Mouse (Mus musculus): ENCODE results near the gene 4931428L18Rik. TPM values are rescaled to one million over a fixed set of nuclear protein-coding genes. Genes with fewer than 3 reads are reported as not detected.
A peak's percentile ranks its signal among the peaks of the same experiment; 100 is the strongest.

4931428L18Rik gene
- total and polyA plus RNA-seq, 3 experiments, result not detected

- DNase-seq (ENCODE audit: low read depth, low spot score), result no peak
Observed at GRCm38 (mm10) chr1:31196959-31197358, 25.5 kb downstream of the 4931428L18Rik start.

DNA sequence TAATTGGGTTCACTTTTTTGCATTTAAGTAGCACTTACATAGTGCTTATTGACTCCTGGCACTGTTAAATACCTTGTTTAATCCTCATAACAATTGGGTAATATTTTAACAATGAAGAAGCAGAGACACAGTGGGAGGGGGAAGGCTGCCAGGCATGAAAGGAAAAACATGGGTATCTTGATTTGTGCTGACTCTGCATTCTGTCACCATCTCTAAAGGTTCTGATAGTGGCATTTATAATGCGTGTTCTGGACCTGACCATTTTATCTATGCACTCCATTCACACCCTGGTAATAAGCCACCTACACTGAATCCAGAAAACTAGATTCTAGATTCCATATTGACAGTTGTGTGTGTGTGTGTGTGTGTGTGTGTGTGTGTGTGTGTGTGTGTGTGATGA is 26.9 kb downstream of the 4931428L18Rik start:
- no peak overlapping the region for H3K4me3 ChIP-seq (ENCODE audit: control insufficient read depth in 1 of 2, insufficient read depth in 1 of 2, low read depth in 2 of 2, low read length in 2 of 2)
- no peaks in the 10 kb centered on the region for H3K36me3 ChIP-seq (ENCODE audit: control insufficient read depth in 1 of 2, insufficient read depth in 2 of 2, low read length in 2 of 2)
- H3K9me3 ChIP-seq (replicated peaks; ENCODE audit: insufficient read depth, low read length), result no peaks in the 10 kb centered on the region
- no peaks in the 10 kb centered on the region for H3K79me2 ChIP-seq (ENCODE audit: control insufficient read depth, insufficient read depth, low read length, poor library complexity)
- no peak overlapping the region for H3K9ac ChIP-seq (ENCODE audit: control insufficient read depth, low read depth, low read length, poor library complexity, severe bottlenecking)
- no peaks in the 10 kb centered on the region for H3K27me3 ChIP-seq (ENCODE audit: control insufficient read depth in 1 of 2, insufficient read depth in 2 of 2, low read length in 2 of 2)
- no peaks in the 10 kb centered on the region for H3K4me1 ChIP-seq (ENCODE audit: control insufficient read depth in 1 of 2, insufficient read depth in 2 of 2, low read length in 2 of 2)
- no peak overlapping the region for H3K27ac ChIP-seq (ENCODE audit: control insufficient read depth, low read depth, low read length)
- DNase-seq (ENCODE audit: low read depth, low spot score), result no peak
- TF ChIP-seq ETS1 (IDR thresholded peaks at IDR 0.05; ENCODE audit: low read depth, low read length) (no peak), POLR2A (IDR thresholded peaks at IDR 0.05; ENCODE audit: control insufficient read depth in 1 of 2, insufficient read depth in 1 of 2, low read depth in 1 of 2, low read length in 2 of 2, poor library complexity in 1 of 2) (no peak), MAFK (IDR thresholded peaks at IDR 0.05; ENCODE audit: borderline replicate concordance, low read depth, low read length) (0 out of 2 replicates have a peak, but pooled peaks have one; percentile 21), ZC3H11A (IDR thresholded peaks at IDR 0.05; ENCODE audit: low read depth, low read length) (no peak), MYB (IDR thresholded peaks at IDR 0.05; ENCODE audit: low read depth, low read length) (no peak), JUND (IDR thresholded peaks at IDR 0.05; ENCODE audit: low read depth, low read length) (no peak)

More at GRCm38 (mm10) chr1:31196959-31197358, 25.5 kb downstream of the 4931428L18Rik start:
- no peak overlapping the region for H3K27ac ChIP-seq (ENCODE audit: control insufficient read depth, low read depth, low read length)
- no peaks in the 10 kb centered on the region for H3K9me3 ChIP-seq (replicated peaks; ENCODE audit: insufficient read depth, low read length)
- no peak overlapping the region for H3K4me3 ChIP-seq (ENCODE audit: control insufficient read depth in 1 of 2, insufficient read depth in 1 of 2, low read depth in 2 of 2, low read length in 2 of 2)
- H3K79me2 ChIP-seq (ENCODE audit: control insufficient read depth, insufficient read depth, low read length, poor library complexity), result no peaks in the 10 kb centered on the region
- H3K4me1 ChIP-seq (ENCODE audit: control insufficient read depth in 1 of 2, insufficient read depth in 2 of 2, low read length in 2 of 2), result no peaks in the 10 kb centered on the region
- no peaks in the 10 kb centered on the region for H3K36me3 ChIP-seq (ENCODE audit: control insufficient read depth in 1 of 2, insufficient read depth in 2 of 2, low read length in 2 of 2)
- no peaks in the 10 kb centered on the region for H3K27me3 ChIP-seq (ENCODE audit: control insufficient read depth in 1 of 2, insufficient read depth in 2 of 2, low read length in 2 of 2)
- TF ChIP-seq TCF12 (IDR thresholded peaks at IDR 0.05; ENCODE audit: low read depth, low read length), result no peak
- no peak for TF ChIP-seq USF1 (IDR thresholded peaks at IDR 0.05; ENCODE audit: low read depth, low read length)
- no peak for TF ChIP-seq MXI1 (IDR thresholded peaks at IDR 0.05; ENCODE audit: low read depth, low read length)
- no peak for TF ChIP-seq CTCF (IDR thresholded peaks at IDR 0.05 in 2 of 3, conservative IDR thresholded peaks at IDR 0.05 in 1 of 3; ENCODE audit: control insufficient read depth in 1 of 3, insufficient read depth in 1 of 3, low read depth in 2 of 3, low read length in 3 of 3, poor library complexity in 1 of 3, severe bottlenecking in 1 of 3)
- TF ChIP-seq MYB (IDR thresholded peaks at IDR 0.05; ENCODE audit: low read depth, low read length), result no peak
- TF ChIP-seq NRF1 (IDR thresholded peaks at IDR 0.05; ENCODE audit: insufficient read depth, low read depth, low read length, poor library complexity, severe bottlenecking), result no peak
- H3K9ac ChIP-seq (ENCODE audit: control insufficient read depth, low read depth, low read length, poor library complexity, severe bottlenecking), result no peak overlapping the region

DNA sequence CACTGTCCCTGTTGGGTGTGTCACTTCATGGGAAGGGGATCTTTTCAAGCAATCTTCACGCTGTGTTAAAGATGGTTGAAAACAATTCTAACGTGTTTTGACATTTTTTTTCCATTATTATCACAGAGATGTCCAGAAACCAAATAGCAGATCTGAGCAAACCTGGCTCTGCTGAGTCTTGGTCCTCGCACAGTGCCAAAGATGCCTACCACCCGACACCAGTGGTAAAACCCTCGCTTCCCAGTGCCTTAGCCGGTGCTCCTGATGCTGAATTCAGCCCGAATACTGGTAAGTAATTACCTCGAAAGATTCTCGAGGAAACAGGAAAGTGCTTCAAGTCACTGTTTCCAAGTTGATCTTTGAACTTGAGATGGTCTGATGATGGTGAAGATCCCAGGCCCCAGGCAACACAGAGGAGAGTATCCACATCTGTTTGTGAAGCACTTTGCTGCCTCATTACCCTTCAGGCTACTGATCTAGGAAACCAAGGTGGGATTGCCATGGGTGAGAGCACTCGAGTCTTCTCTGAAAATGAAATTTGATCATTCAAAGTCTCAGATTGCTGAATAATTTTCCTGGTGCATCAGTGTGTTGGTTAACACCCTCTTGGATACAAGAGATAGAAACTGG is 32.1 kb downstream of the 4931428L18Rik start:
- H3K79me2 ChIP-seq (ENCODE audit: control insufficient read depth, insufficient read depth, low read length, poor library complexity), result no peaks in the 10 kb centered on the region
- H3K4me1 ChIP-seq (ENCODE audit: control insufficient read depth in 1 of 2, insufficient read depth in 2 of 2, low read length in 2 of 2), result no peaks in the 10 kb centered on the region
- no peak overlapping the region for H3K9ac ChIP-seq (ENCODE audit: control insufficient read depth, low read depth, low read length, poor library complexity, severe bottlenecking)
- H3K27ac ChIP-seq (ENCODE audit: control insufficient read depth, low read depth, low read length), result no peak overlapping the region
- H3K36me3 ChIP-seq (ENCODE audit: control insufficient read depth in 1 of 2, insufficient read depth in 2 of 2, low read length in 2 of 2), result no peaks in the 10 kb centered on the region
- TF ChIP-seq HCFC1 (IDR thresholded peaks at IDR 0.05; ENCODE audit: low read depth, low read length) (no peak), RAD21 (IDR thresholded peaks at IDR 0.05; ENCODE audit: low read depth, low read length) (no peak), NELFE (IDR thresholded peaks at IDR 0.05; ENCODE audit: low read depth, low read length) (no peak), GATA1 (IDR thresholded peaks at IDR 0.05; ENCODE audit: low read depth, low read length) (no peak), TAL1 (IDR thresholded peaks at IDR 0.05; ENCODE audit: low read length) (no peak), POLR2AphosphoS2 (IDR thresholded peaks at IDR 0.05; ENCODE audit: low read length) (no peak), CHD2 (IDR thresholded peaks at IDR 0.05; ENCODE audit: low read length) (no peak), ZC3H11A (IDR thresholded peaks at IDR 0.05; ENCODE audit: low read depth, low read length) (no peak), MAFK (IDR thresholded peaks at IDR 0.05; ENCODE audit: borderline replicate concordance, low read depth, low read length) (no peak), MXI1 (IDR thresholded peaks at IDR 0.05; ENCODE audit: low read depth, low read length) (no peak), E2F4 (IDR thresholded peaks at IDR 0.05; ENCODE audit: borderline replicate concordance, low read depth, low read length) (no peak), CTCF (IDR thresholded peaks at IDR 0.05 in 2 of 3, conservative IDR thresholded peaks at IDR 0.05 in 1 of 3; ENCODE audit: control insufficient read depth in 1 of 3, insufficient read depth in 1 of 3, low read depth in 2 of 3, low read length in 3 of 3, poor library complexity in 1 of 3, severe bottlenecking in 1 of 3) (no peak), SIN3A (IDR thresholded peaks at IDR 0.05; ENCODE audit: low read length) (no peak), TCF12 (IDR thresholded peaks at IDR 0.05; ENCODE audit: low read depth, low read length) (no peak), POLR2A (IDR thresholded peaks at IDR 0.05; ENCODE audit: control insufficient read depth in 1 of 2, insufficient read depth in 1 of 2, low read depth in 1 of 2, low read length in 2 of 2, poor library complexity in 1 of 2) (no peak), CHD1 (IDR thresholded peaks at IDR 0.05; ENCODE audit: low read depth, low read length) (no peak)
- H3K27me3 ChIP-seq (ENCODE audit: control insufficient read depth in 1 of 2, insufficient read depth in 2 of 2, low read length in 2 of 2), result no peaks in the 10 kb centered on the region
- DNase-seq (ENCODE audit: low read depth, low spot score), result no peak
- H3K4me3 ChIP-seq (ENCODE audit: control insufficient read depth in 1 of 2, insufficient read depth in 1 of 2, low read depth in 2 of 2, low read length in 2 of 2), result no peak overlapping the region
- no peaks in the 10 kb centered on the region for H3K9me3 ChIP-seq (replicated peaks; ENCODE audit: insufficient read depth, low read length)

Data from MEL (cell line).